Mouse (Mus musculus) CH12.LX (cell line): ENCODE data around the gene Rsrc1.

Experiments used
- CTCF ChIP-seq, 2 experiments: IDR thresholded peaks in 1 of 2; conservative IDR thresholded peaks in 1 of 2; 2 replicates each; pipeline ENCODE4 v1.5.1; 2011 to 2012; ENCODE audit warnings: low read depth in 2 of 2, low read length in 2 of 2, improper control_type of control experiment in 1 of 2, inconsistent platforms in 1 of 2, mild to moderate bottlenecking in 1 of 2, moderate library complexity in 1 of 2
- ELF1 ChIP-seq: IDR thresholded peaks from 2 replicates; pipeline ENCODE4 v1.6.1; 2014; ENCODE audit warnings: low read depth, mild to moderate bottlenecking, inconsistent platforms, low read length, improper control_type of control experiment
- EP300 ChIP-seq: IDR thresholded peaks from 2 replicates; pipeline ENCODE4 v1.6.1; 2011; ENCODE audit warnings: low read length, improper control_type of control experiment
- JUN ChIP-seq: IDR thresholded peaks from 2 replicates; pipeline ENCODE4 v1.6.1; 2011; ENCODE audit warnings: low read depth, mild to moderate bottlenecking, low read length, improper control_type of control experiment, moderate library complexity; ENCODE audit not compliant: insufficient read depth
- MEF2A ChIP-seq: IDR thresholded peaks from 2 replicates; pipeline ENCODE4 v1.6.1; 2014; ENCODE audit warnings: low read depth, mild to moderate bottlenecking, inconsistent platforms, low read length, improper control_type of control experiment, borderline replicate concordance
- RCOR1 ChIP-seq: conservative IDR thresholded peaks from 2 replicates; pipeline ENCODE4 v1.6.1; 2012; ENCODE audit warnings: low read depth, mild to moderate bottlenecking, inconsistent platforms, low read length, improper control_type of control experiment
- TBP ChIP-seq: conservative IDR thresholded peaks from 2 replicates; pipeline ENCODE4 v1.6.1; 2011; ENCODE audit warnings: low read depth, low read length, improper control_type of control experiment
- ZC3H11A ChIP-seq: IDR thresholded peaks from 2 replicates; pipeline ENCODE4 v1.6.1; 2012; ENCODE audit warnings: low read depth, mild to moderate bottlenecking, inconsistent platforms, low read length, improper control_type of control experiment

- TF ChIP-seq EP300 (no peak), ELF1 (no peak), CTCF (conservative IDR thresholded peaks at IDR 0.05 in 1 of 2, IDR thresholded peaks at IDR 0.05 in 1 of 2; ENCODE audit: low read depth in 2 of 2, low read length in 2 of 2) (no peak), ZC3H11A (no peak), TBP (no peak), JUN (no peak), RCOR1 (no peak), MEF2A (no peak)
These were observed 330.2 kb downstream of the Rsrc1 start for GRCm38 (mm10) chr3:67311436-67311835.
